In the genomic region with DNA sequence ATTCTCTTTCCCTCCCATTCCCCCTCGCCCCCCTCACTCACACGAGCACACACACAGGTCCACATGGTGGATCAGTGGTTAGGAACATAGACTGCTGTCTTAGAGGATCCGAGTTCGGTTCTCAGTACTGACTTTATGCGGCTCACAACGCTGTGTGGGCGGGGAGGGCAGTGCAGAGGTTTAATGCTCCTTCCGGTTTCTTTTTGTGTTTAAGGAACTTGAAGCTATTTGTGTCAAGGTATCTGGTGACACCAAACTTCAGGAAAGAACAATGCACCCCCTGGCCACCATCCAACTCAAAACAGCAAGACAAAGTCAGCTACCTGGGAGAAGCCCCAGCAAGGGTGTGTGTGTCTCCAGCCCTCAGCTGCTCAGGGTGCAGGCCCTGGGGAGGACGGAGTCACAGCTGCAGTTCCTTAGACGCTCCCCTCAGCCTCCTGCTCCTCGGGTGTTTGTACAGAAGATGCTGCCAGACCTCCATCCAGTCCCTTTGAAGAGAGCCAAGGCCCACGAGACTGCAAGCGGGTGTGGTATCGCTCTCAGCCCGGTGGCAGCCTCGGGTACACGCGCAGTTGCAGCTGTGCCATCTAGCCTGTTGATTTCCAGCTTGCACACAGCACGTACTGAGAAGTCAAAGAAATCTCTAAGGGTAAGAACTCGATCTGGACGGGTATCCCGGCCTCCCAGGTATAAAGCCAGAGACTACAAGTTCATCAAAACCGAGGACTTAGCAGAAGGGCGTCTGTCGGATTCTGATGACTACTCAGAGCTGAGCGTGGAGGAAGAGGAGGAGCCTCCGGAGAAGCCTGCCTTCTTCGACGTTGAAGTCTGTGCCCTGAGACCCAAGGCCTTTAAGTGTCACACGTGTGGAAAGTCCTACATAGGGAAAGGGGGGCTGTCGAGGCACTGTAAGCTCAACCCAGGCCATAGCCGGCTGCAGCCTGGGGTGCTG, we compare ENCODE assay signal across 16 mouse cellular contexts. TPM values are rescaled to one million over a fixed set of nuclear protein-coding genes. Genes with fewer than 3 reads are reported as not detected.
DNase-seq lines count a peak whose midpoint lies in the region; ATAC-seq and TF ChIP-seq lines count a peak whose summit lies in the region.
"Had no signal": no experiment of that assay in that cellular context is flagged by ENCODE, and none has a peak within 500 bp of the region (broad histone marks: within the 10 kb centered on the region; RNA-seq: fewer than 3 reads in every experiment).

No protein-coding gene starts in this region.

- H3K27ac ChIP-seq in forebrain, embryonic 13.5 days, result no peak overlapping the region
- no peak overlapping the region for H3K27ac ChIP-seq in forebrain, embryonic 15.5 days (replicated peaks)
- 0 out of 2 replicates have a peak overlapping the region, but pooled peaks have one; percentile 17 for H3K27ac ChIP-seq in bone marrow, adult 2 months (ENCODE audit: control insufficient read depth, insufficient read depth, low read depth, low read length, poor library complexity)
- no peak overlapping the region for H3K27ac ChIP-seq in intestine, embryonic 15.5 days
- no peak overlapping the region for H3K27ac ChIP-seq in intestine, postnatal 0 days (ENCODE audit: low read depth, low read length)
- H3K27ac ChIP-seq: heart, embryonic 13.5 days; hindbrain, embryonic 12.5 days; midbrain, embryonic 12.5 days had no signal

- H3K27me3 ChIP-seq in forebrain, embryonic 13.5 days, result no peaks in the 10 kb centered on the region
- H3K27me3 ChIP-seq in forebrain, embryonic 15.5 days, result no peaks in the 10 kb centered on the region
- no peaks in the 10 kb centered on the region for H3K27me3 ChIP-seq in intestine, embryonic 15.5 days (replicated peaks)
- H3K27me3 ChIP-seq in intestine, postnatal 0 days (replicated peaks; ENCODE audit: control insufficient read depth, insufficient read depth, low read length), result no peaks in the 10 kb centered on the region
- H3K27me3 ChIP-seq: heart, embryonic 13.5 days; hindbrain, embryonic 12.5 days; midbrain, embryonic 12.5 days had no signal

- peaks cover 10% of the 10 kb centered on the region for H3K4me1 ChIP-seq in forebrain, embryonic 13.5 days
- H3K4me1 ChIP-seq in forebrain, embryonic 15.5 days, result peaks cover 9% of the 10 kb centered on the region
- H3K4me1 ChIP-seq in bone marrow, adult 2 months (ENCODE audit: control insufficient read depth, insufficient read depth, low read length), result peaks cover 1% of the 10 kb centered on the region; the same call in 1 of the 2 replicates
- H3K4me1 ChIP-seq in intestine, embryonic 15.5 days (replicated peaks), result peaks cover 13% of the 10 kb centered on the region
- H3K4me1 ChIP-seq in intestine, postnatal 0 days (replicated peaks; ENCODE audit: control insufficient read depth, insufficient read depth, low read length), result peaks cover 7% of the 10 kb centered on the region; the same call in 1 of the 2 replicates

- peaks cover 25% of the 10 kb centered on the region for H3K36me3 ChIP-seq in forebrain, embryonic 13.5 days (ENCODE audit: poor library complexity, severe bottlenecking)
- peaks cover 10% of the 10 kb centered on the region; the same call in 1 of the 2 replicates for H3K36me3 ChIP-seq in forebrain, embryonic 15.5 days
- peaks cover 3% of the 10 kb centered on the region; the same call in 1 of the 2 replicates for H3K36me3 ChIP-seq in intestine, embryonic 15.5 days
- H3K36me3 ChIP-seq in intestine, postnatal 0 days (ENCODE audit: control insufficient read depth, insufficient read depth), result peaks cover 23% of the 10 kb centered on the region

- peak; percentile 52 to 58 for DNase-seq in B cell, adult 2 months
- DNase-seq in heart, adult 11 months, result no peak
- DNase-seq: adrenal gland, postnatal 14 days; cerebellum, adult 11 months; embryo, embryonic 11 days; gastrocnemius, postnatal 14 days; kidney, adult 2 months had no signal

- 88% methylated on average over 32 of the region's 32 CpGs for WGBS in forebrain, embryonic 13.5 days
- WGBS in forebrain, embryonic 15.5 days, result 83% methylated on average over 32 of the region's 32 CpGs
- 58% methylated on average over 32 of the region's 32 CpGs for WGBS in bone marrow, adult 2 months
- 87% methylated on average over 32 of the region's 32 CpGs for WGBS in intestine, embryonic 15.5 days
- WGBS in intestine, postnatal 0 days, result 91% methylated on average over 32 of the region's 32 CpGs

- no peak for TF ChIP-seq POLR2A in bone marrow, adult 2 months (IDR thresholded peaks at IDR 0.05; ENCODE audit: borderline replicate concordance, control insufficient read depth, low read depth, low read length)

- H3K9me3 ChIP-seq in forebrain, embryonic 13.5 days (replicated peaks), result no peaks in the 10 kb centered on the region
- H3K9me3 ChIP-seq in forebrain, embryonic 15.5 days, result no peaks in the 10 kb centered on the region
- H3K9me3 ChIP-seq in intestine, embryonic 15.5 days, result no peaks in the 10 kb centered on the region
- H3K9me3 ChIP-seq in intestine, postnatal 0 days (ENCODE audit: control insufficient read depth), result no peaks in the 10 kb centered on the region
- H3K9me3 ChIP-seq: heart, embryonic 13.5 days; hindbrain, embryonic 12.5 days; midbrain, embryonic 12.5 days had no signal

- no peak overlapping the region for H3K4me2 ChIP-seq in forebrain, embryonic 13.5 days
- no peak overlapping the region for H3K4me2 ChIP-seq in forebrain, embryonic 15.5 days (replicated peaks)
- H3K4me2 ChIP-seq in intestine, embryonic 15.5 days (replicated peaks), result no peak overlapping the region
- no peak overlapping the region for H3K4me2 ChIP-seq in intestine, postnatal 0 days (replicated peaks; ENCODE audit: low read depth)
- H3K4me2 ChIP-seq: heart, embryonic 13.5 days; hindbrain, embryonic 12.5 days; midbrain, embryonic 12.5 days had no signal

- no peak for TF ChIP-seq CTCF in bone marrow, adult 2 months (IDR thresholded peaks at IDR 0.05; ENCODE audit: control insufficient read depth, insufficient read depth, low read length)
- no peak for TF ChIP-seq CTCF in intestine, postnatal 0 days (IDR thresholded peaks at IDR 0.05; ENCODE audit: low read depth)

- no peak for ATAC-seq in forebrain, embryonic 13.5 days
- ATAC-seq in forebrain, embryonic 15.5 days (replicated peaks), result no peak
- peak; percentile 48 for ATAC-seq in megakaryocyte, adult 5-6 weeks (ENCODE audit: poor library complexity, severe bottlenecking)
- no peak for ATAC-seq in intestine, embryonic 15.5 days
- ATAC-seq in intestine, postnatal 0 days, result no peak

- H3K4me3 ChIP-seq in forebrain, embryonic 13.5 days, result no peak overlapping the region
- no peak overlapping the region for H3K4me3 ChIP-seq in forebrain, embryonic 15.5 days
- H3K4me3 ChIP-seq in bone marrow, adult 2 months (replicated peaks; ENCODE audit: control insufficient read depth, low read depth, low read length), result peak overlapping the region; percentile 24
- H3K4me3 ChIP-seq in intestine, embryonic 15.5 days (replicated peaks), result no peak overlapping the region
- H3K4me3 ChIP-seq in intestine, postnatal 0 days (ENCODE audit: low read depth, low read length), result no peak overlapping the region
- H3K4me3 ChIP-seq: heart, embryonic 13.5 days; hindbrain, embryonic 12.5 days; midbrain, embryonic 12.5 days had no signal

- peak overlapping the region; percentile 8; the same call in 1 of the 2 replicates for H3K9ac ChIP-seq in forebrain, embryonic 13.5 days
- no peak overlapping the region for H3K9ac ChIP-seq in forebrain, embryonic 15.5 days (replicated peaks)
- no peak overlapping the region for H3K9ac ChIP-seq in intestine, embryonic 15.5 days
- H3K9ac ChIP-seq in intestine, postnatal 0 days (ENCODE audit: low read depth, low read length), result no peak overlapping the region
- H3K9ac ChIP-seq: heart, embryonic 13.5 days; midbrain, embryonic 12.5 days had no signal

RNA-seq across cellular contexts. Expression of gene Zfp839, which starts 5.0 kb away (rescaled TPM):
- polyA plus RNA-seq in forebrain, embryonic 13.5 days (2015; fragmentation: Nextera tagmentation; extraction: Ambion mirVana), result 3.0 and 3.6 TPM in 2 replicates
- 3.6 and 4.0 TPM in 2 replicates for polyA plus RNA-seq in forebrain, embryonic 15.5 days (2015; fragmentation: Nextera tagmentation; extraction: Ambion mirVana)
- 2.1 and 6.7 TPM in 2 replicates for polyA plus RNA-seq in bone marrow, adult 2 months (2011; ENCODE audit: insufficient read depth, insufficient read length, low replicate concordance, missing spikeins)
- 3.3 and 4.5 TPM in 2 replicates for total RNA-seq in megakaryocyte, adult 5-6 weeks (2015)
- total RNA-seq in megakaryocyte, adult 5-6 weeks (2017), result 5.5 and 6.2 TPM in 2 replicates
- 4.5 and 4.9 TPM in 2 replicates for polyA plus RNA-seq in intestine, embryonic 15.5 days (2015; fragmentation: Nextera tagmentation; extraction: Ambion mirVana)
- 1.6 and 2.3 TPM in 2 replicates for polyA plus RNA-seq in intestine, postnatal 0 days (2015; fragmentation: Nextera tagmentation; extraction: Ambion mirVana)

RNA-seq across cellular contexts. Expression of gene Mok, which starts 14.3 kb away (rescaled TPM):
- polyA plus RNA-seq in forebrain, embryonic 13.5 days (2015; fragmentation: Nextera tagmentation; extraction: Ambion mirVana), result 11.6 and 13.1 TPM in 2 replicates
- polyA plus RNA-seq in forebrain, embryonic 15.5 days (2015; fragmentation: Nextera tagmentation; extraction: Ambion mirVana), result 11.8 and 13.8 TPM in 2 replicates
- polyA plus RNA-seq in bone marrow, adult 2 months (2011; ENCODE audit: insufficient read depth, insufficient read length, low replicate concordance, missing spikeins), result not detected in 2 replicates
- 1.5 and 1.6 TPM in 2 replicates for total RNA-seq in megakaryocyte, adult 5-6 weeks (2015)
- total RNA-seq in megakaryocyte, adult 5-6 weeks (2017), result 1.4 and 1.6 TPM in 2 replicates
- polyA plus RNA-seq in intestine, embryonic 15.5 days (2015; fragmentation: Nextera tagmentation; extraction: Ambion mirVana), result 2.4 and 2.6 TPM in 2 replicates
- polyA plus RNA-seq in intestine, postnatal 0 days (2015; fragmentation: Nextera tagmentation; extraction: Ambion mirVana), result 0.80 and 0.85 TPM in 2 replicates

RNA-seq across cellular contexts. Expression of gene Cinp, which starts 33.9 kb away (rescaled TPM):
- polyA plus RNA-seq in forebrain, embryonic 13.5 days (2015; fragmentation: Nextera tagmentation; extraction: Ambion mirVana), result 70.9 and 76.6 TPM in 2 replicates
- polyA plus RNA-seq in forebrain, embryonic 15.5 days (2015; fragmentation: Nextera tagmentation; extraction: Ambion mirVana), result 81.8 and 82.8 TPM in 2 replicates
- 30.1 and 37.1 TPM in 2 replicates for polyA plus RNA-seq in bone marrow, adult 2 months (2011; ENCODE audit: insufficient read depth, insufficient read length, low replicate concordance, missing spikeins)
- 20.3 and 31.8 TPM in 2 replicates for total RNA-seq in megakaryocyte, adult 5-6 weeks (2015)
- total RNA-seq in megakaryocyte, adult 5-6 weeks (2017), result 32.5 and 36.4 TPM in 2 replicates
- 69.6 and 74.2 TPM in 2 replicates for polyA plus RNA-seq in intestine, embryonic 15.5 days (2015; fragmentation: Nextera tagmentation; extraction: Ambion mirVana)
- 30.5 and 31.0 TPM in 2 replicates for polyA plus RNA-seq in intestine, postnatal 0 days (2015; fragmentation: Nextera tagmentation; extraction: Ambion mirVana)

RNA-seq across cellular contexts. Expression of gene Tecpr2, which starts 34.0 kb away (rescaled TPM):
- 5.4 and 6.9 TPM in 2 replicates for polyA plus RNA-seq in forebrain, embryonic 13.5 days (2015; fragmentation: Nextera tagmentation; extraction: Ambion mirVana)
- 7.2 and 7.5 TPM in 2 replicates for polyA plus RNA-seq in forebrain, embryonic 15.5 days (2015; fragmentation: Nextera tagmentation; extraction: Ambion mirVana)
- 3.6 and 6.1 TPM in 2 replicates for polyA plus RNA-seq in bone marrow, adult 2 months (2011; ENCODE audit: insufficient read depth, insufficient read length, low replicate concordance, missing spikeins)
- 3.1 and 3.7 TPM in 2 replicates for total RNA-seq in megakaryocyte, adult 5-6 weeks (2015)
- 3.5 and 5.0 TPM in 2 replicates for total RNA-seq in megakaryocyte, adult 5-6 weeks (2017)
- polyA plus RNA-seq in intestine, embryonic 15.5 days (2015; fragmentation: Nextera tagmentation; extraction: Ambion mirVana), result 3.0 and 3.1 TPM in 2 replicates
- polyA plus RNA-seq in intestine, postnatal 0 days (2015; fragmentation: Nextera tagmentation; extraction: Ambion mirVana), result 1.3 and 1.6 TPM in 2 replicates
